Mouse (Mus musculus) heart, embryonic 14.5 days (tissue): Measurements from ENCODE around the gene Akap8. TPM values are rescaled to one million over a fixed set of nuclear protein-coding genes. Genes with fewer than 3 reads are reported as not detected.

Experiments
- ATAC-seq: fragments of 200-750 bp; cut with Nextera tagmentation; 2 replicates; pipeline ENCODE4 v1.8.0; 2017; ENCODE audit warnings: low read depth, moderate TSS enrichment; ENCODE audit not compliant: insufficient number of reproducible peaks, insufficient read depth, low FRiP score
- H3K27ac ChIP-seq, 2 experiments: fragments of 200-500 bp in 1 of 2; fragments of 300-500 bp in 1 of 2; sonication (generic) in 1 of 2; replicated peaks in 1 of 2; 2 replicates each; pipeline ENCODE4 v1.5.1; 2012 to 2014; ENCODE audit warnings: low read depth in 2 of 2, low read length in 2 of 2, control low read depth in 1 of 2, mild to moderate bottlenecking in 1 of 2, mixed read lengths in 1 of 2; ENCODE audit not compliant: control insufficient read depth in 1 of 2, insufficient read depth in 1 of 2
- H3K27me3 ChIP-seq: fragments of 300-500 bp; sonication (generic); 2 replicates; pipeline ENCODE4 v1.6.1; 2014; ENCODE audit warnings: mild to moderate bottlenecking, low read length, control low read depth; ENCODE audit not compliant: control insufficient read depth, insufficient read depth
- H3K36me3 ChIP-seq: fragments of 300-500 bp; sonication (generic); 2 replicates; pipeline ENCODE4 v1.6.1; 2014; ENCODE audit warnings: mild to moderate bottlenecking, control low read depth, low read length, mixed read lengths; ENCODE audit not compliant: control insufficient read depth, insufficient read depth
- H3K4me1 ChIP-seq, 2 experiments: fragments of 200-500 bp in 1 of 2; fragments of 300-500 bp in 1 of 2; sonication (generic) in 1 of 2; 2 replicates each; pipeline ENCODE4 v1.6.1; 2012 to 2014; ENCODE audit warnings: low read length in 2 of 2, control low read depth in 1 of 2, mixed read lengths in 1 of 2; ENCODE audit not compliant: control insufficient read depth in 2 of 2, insufficient read depth in 2 of 2
- H3K4me2 ChIP-seq: fragments of 300-500 bp; sonication (generic); 2 replicates; pipeline ENCODE4 v1.6.1; 2014; ENCODE audit warnings: mild to moderate bottlenecking, low read length
- H3K4me3 ChIP-seq, 2 experiments: fragments of 200-500 bp in 1 of 2; fragments of 300-500 bp in 1 of 2; sonication (generic) in 1 of 2; 2 replicates each; pipeline ENCODE4 v1.5.1; 2012 to 2014; ENCODE audit warnings: low read length in 2 of 2, mild to moderate bottlenecking in 2 of 2, control low read depth in 1 of 2, low read depth in 1 of 2, moderate library complexity in 1 of 2; ENCODE audit not compliant: control insufficient read depth in 1 of 2, insufficient read depth in 1 of 2
- H3K9ac ChIP-seq: fragments of 300-500 bp; sonication (generic); 2 replicates; pipeline ENCODE4 v1.6.1; 2014; ENCODE audit warnings: mild to moderate bottlenecking, low read length
- H3K9me3 ChIP-seq: fragments of 300-500 bp; sonication (generic); 2 replicates; pipeline ENCODE4 v1.6.1; 2016; ENCODE audit warnings: low read length, control low read depth; ENCODE audit not compliant: control insufficient read depth
- WGBS: fragments of 180-500 bp; shearing (Covaris S2); extraction: QIAGEN DNeasy Blood & Tissue Kit; methylation state at CpG from one replicate; pipeline ENCODE4 v1.1.7; 2014; 5-methylcytosine and 5-hydroxymethylcytosine counted together
- polyA plus RNA-seq: library from polyadenylated mRNA; unstranded; fragments of >200 nt; fragmentation: Nextera tagmentation; extraction: Ambion mirVana; gene quantifications from 2 replicates; pipeline ENCODE4 v1.2.1, GENCODE M21; 2014

Akap8 gene
- 33.0 and 34.9 TPM in 2 replicates for polyA plus RNA-seq

GRCm38 (mm10) chr17:32320597-32321389 is at the start of gene Akap8:
Akap8 (minus strand) TSS chr17:32321238.
- H3K4me2 ChIP-seq, result peak within 1 kb of the TSS; percentile 94
- ATAC-seq, result peak; percentile 94
- peak within 1 kb of the TSS; percentile 74 to 87 for H3K4me3 ChIP-seq
- H3K4me1 ChIP-seq, result peaks cover 3 to 18% of the 10 kb centered on the region in 2 experiments; a peak in 3 of 4 replicates
- H3K36me3 ChIP-seq, result peaks cover 48% of the 10 kb centered on the region
- no peaks in the 10 kb centered on the region for H3K9me3 ChIP-seq
- under 1% methylated on average over 83 of the region's 83 CpGs for WGBS
- no peaks in the 10 kb centered on the region for H3K27me3 ChIP-seq
- peak within 1 kb of the TSS; percentile 89 to 92 for H3K27ac ChIP-seq
- H3K9ac ChIP-seq, result peak within 1 kb of the TSS; percentile 94

- H3K27ac ChIP-seq, result no peak overlapping the region
- H3K4me3 ChIP-seq, result peak overlapping the region; percentile 26 to 35; a peak in 3 of 4 replicates
- 0 out of 2 replicates have a peak overlapping the region, but pooled peaks have one; percentile 11 for H3K9ac ChIP-seq
- peak overlapping the region; percentile 61 for H3K4me2 ChIP-seq
- H3K36me3 ChIP-seq, result peaks cover 7% of the 10 kb centered on the region; the same call in 1 of the 2 replicates
- no peaks in the 10 kb centered on the region for H3K9me3 ChIP-seq
- ATAC-seq, result no peak
- H3K4me1 ChIP-seq, result peaks cover 3 to 10% of the 10 kb centered on the region in 2 experiments; a peak in 3 of 4 replicates
- H3K27me3 ChIP-seq, result no peaks in the 10 kb centered on the region
- WGBS, result 22% methylated on average over 10 of the region's 17 CpGs
Measured at GRCm38 (mm10) chr17:32368991-32369578, 48.0 kb upstream of the Akap8 start.

- H3K9ac ChIP-seq, result no peak overlapping the region
- H3K36me3 ChIP-seq, result peaks cover 7% of the 10 kb centered on the region; the same call in 1 of the 2 replicates
- ATAC-seq, result no peak
- peaks cover 9 to 19% of the 10 kb centered on the region in 2 experiments for H3K4me1 ChIP-seq
- H3K27me3 ChIP-seq, result no peaks in the 10 kb centered on the region
- H3K9me3 ChIP-seq, result no peaks in the 10 kb centered on the region
- H3K27ac ChIP-seq, result no peak overlapping the region
- WGBS, result 83% methylated on average over 11 of the region's 11 CpGs
- no peak overlapping the region for H3K4me2 ChIP-seq
- no peak overlapping the region for H3K4me3 ChIP-seq
Measured at GRCm38 (mm10) chr17:32367706-32368105, 46.7 kb upstream of the Akap8 start.

- ATAC-seq, result no peak
- Histone ChIP-seq H3K9ac (no peak overlapping the region), H3K36me3 (peaks cover 30% of the 10 kb centered on the region), H3K27me3 (no peaks in the 10 kb centered on the region), H3K4me2 (no peak overlapping the region), H3K4me3 (no peak overlapping the region), H3K9me3 (no peaks in the 10 kb centered on the region), H3K27ac (no peak overlapping the region), H3K4me1 (peaks cover 10 to 23% of the 10 kb centered on the region in 2 experiments)
- 76% methylated on average over 1 of the region's 1 CpGs for WGBS
Measured at GRCm38 (mm10) chr17:32365296-32365695, 44.3 kb upstream of the Akap8 start.

GRCm38 (mm10) chr17:32364850-32365249 is 43.8 kb upstream of the Akap8 start:
- WGBS, result 43% methylated on average over 5 of the region's 5 CpGs
- Histone ChIP-seq H3K9me3 (no peaks in the 10 kb centered on the region), H3K9ac (peak overlapping the region; percentile 93), H3K4me1 (peaks cover 10 to 23% of the 10 kb centered on the region in 2 experiments), H3K27me3 (no peaks in the 10 kb centered on the region), H3K4me3 (peak overlapping the region in 1 of 2 experiments; percentile 85; a peak in 3 of 4 replicates), H3K27ac (peak overlapping the region; percentile 48 to 66), H3K4me2 (peak overlapping the region; percentile 65), H3K36me3 (peaks cover 34% of the 10 kb centered on the region)
- ATAC-seq, result no peak

- no peaks in the 10 kb centered on the region for H3K27me3 ChIP-seq
- no peaks in the 10 kb centered on the region for H3K9me3 ChIP-seq
- peak; percentile 91 for ATAC-seq
- WGBS, result under 1% methylated on average over 27 of the region's 47 CpGs
- H3K4me2 ChIP-seq, result peak overlapping the region; percentile 72
- peaks cover 10 to 23% of the 10 kb centered on the region in 2 experiments for H3K4me1 ChIP-seq
- peak overlapping the region; percentile 48 to 66 for H3K27ac ChIP-seq
- peaks cover 39% of the 10 kb centered on the region for H3K36me3 ChIP-seq
- peak overlapping the region; percentile 76 to 85 for H3K4me3 ChIP-seq
- peak overlapping the region; percentile 93 for H3K9ac ChIP-seq
Measured at GRCm38 (mm10) chr17:32364331-32364730, 43.3 kb upstream of the Akap8 start.

GRCm38 (mm10) chr17:32363821-32364301 is 42.8 kb upstream of the Akap8 start:
- ATAC-seq, result peak; percentile 51
- Histone ChIP-seq H3K4me3 (peak overlapping the region; percentile 76 to 85), H3K4me1 (peaks cover 7 to 23% of the 10 kb centered on the region in 2 experiments), H3K27me3 (no peaks in the 10 kb centered on the region), H3K27ac (peak overlapping the region; percentile 21 to 66), H3K9me3 (no peaks in the 10 kb centered on the region), H3K36me3 (peaks cover 44% of the 10 kb centered on the region), H3K9ac (peak overlapping the region; percentile 93), H3K4me2 (peak overlapping the region; percentile 72)
- WGBS, result 0% methylated on average over 20 of the region's 50 CpGs
